Comparison of ENCODE assay signal across 16 mouse cellular contexts in the genomic region with DNA sequence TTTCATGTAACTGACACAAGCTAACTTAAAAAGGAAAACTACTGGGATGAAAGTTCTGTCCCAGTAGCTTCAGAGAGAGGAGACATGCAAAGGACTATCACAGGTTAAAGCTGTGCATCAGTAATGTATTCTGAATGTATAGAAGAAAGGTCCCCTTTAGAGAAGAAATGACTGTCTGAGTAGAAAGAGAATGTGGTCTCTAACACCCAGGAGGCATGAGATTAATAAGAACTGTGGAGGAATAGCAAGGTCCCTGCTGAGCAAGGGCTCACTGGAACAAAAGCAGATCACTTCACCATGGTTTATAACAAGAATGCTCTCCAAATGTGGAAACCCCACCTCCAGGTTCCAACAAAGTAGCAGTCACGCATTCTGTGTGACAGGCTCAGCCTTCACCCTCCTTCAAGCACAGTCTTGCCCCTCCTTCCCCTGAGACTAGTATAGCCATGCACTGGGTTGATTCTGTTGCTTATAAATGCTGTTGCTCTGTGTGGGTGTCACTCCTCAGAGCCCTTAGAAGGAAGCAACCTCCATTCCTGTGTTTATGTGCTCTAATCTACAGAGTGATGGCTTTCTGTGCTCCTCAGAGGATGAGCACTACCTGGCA.
"Had no signal": no experiment of that assay in that cellular context is flagged by ENCODE, and none has a peak within 500 bp of the region (broad histone marks: within the 10 kb centered on the region; RNA-seq: fewer than 3 reads in every experiment).

No protein-coding gene starts in this region.

- H3K4me1 ChIP-seq: limb, embryonic 10.5 days; liver, embryonic 15.5 days had no signal

- DNase-seq: kidney, adult 18-20 months; kidney, postnatal 10 days; kidney, postnatal 4 days; lung, adult 2 months; lung, postnatal 36 days; retina, postnatal 1 day; right cerebral cortex, postnatal 4 days; spleen, adult 18-20 months; thymus, adult 18-20 months; thymus, postnatal 14 days had no signal

- ATAC-seq: lung, postnatal 0 days had no signal

- H3K36me3 ChIP-seq: limb, embryonic 10.5 days; liver, embryonic 15.5 days; neural tube, embryonic 13.5 days had no signal

- H3K27ac ChIP-seq: layer of hippocampus, adult 2 months; limb, embryonic 10.5 days; liver, embryonic 15.5 days; neural tube, embryonic 13.5 days had no signal

- H3K9me3 ChIP-seq: limb, embryonic 10.5 days; liver, embryonic 15.5 days had no signal

- H3K4me3 ChIP-seq: layer of hippocampus, adult 2 months; limb, embryonic 10.5 days; liver, embryonic 15.5 days; neural tube, embryonic 13.5 days had no signal

- H3K9ac ChIP-seq: liver, embryonic 15.5 days; neural tube, embryonic 13.5 days had no signal

- H3K27me3 ChIP-seq: liver, embryonic 15.5 days; neural tube, embryonic 13.5 days had no signal

- H3K4me2 ChIP-seq: liver, embryonic 11.5 days; liver, embryonic 15.5 days; neural tube, embryonic 13.5 days had no signal
